Mouse (Mus musculus): ENCODE measurements around the gene Fam178b. TPM values are rescaled to one million over a fixed set of nuclear protein-coding genes. Genes with fewer than 3 reads are reported as not detected.

Fam178b gene
- not detected in 2 replicates for polyA plus RNA-seq (2012)

DNA sequence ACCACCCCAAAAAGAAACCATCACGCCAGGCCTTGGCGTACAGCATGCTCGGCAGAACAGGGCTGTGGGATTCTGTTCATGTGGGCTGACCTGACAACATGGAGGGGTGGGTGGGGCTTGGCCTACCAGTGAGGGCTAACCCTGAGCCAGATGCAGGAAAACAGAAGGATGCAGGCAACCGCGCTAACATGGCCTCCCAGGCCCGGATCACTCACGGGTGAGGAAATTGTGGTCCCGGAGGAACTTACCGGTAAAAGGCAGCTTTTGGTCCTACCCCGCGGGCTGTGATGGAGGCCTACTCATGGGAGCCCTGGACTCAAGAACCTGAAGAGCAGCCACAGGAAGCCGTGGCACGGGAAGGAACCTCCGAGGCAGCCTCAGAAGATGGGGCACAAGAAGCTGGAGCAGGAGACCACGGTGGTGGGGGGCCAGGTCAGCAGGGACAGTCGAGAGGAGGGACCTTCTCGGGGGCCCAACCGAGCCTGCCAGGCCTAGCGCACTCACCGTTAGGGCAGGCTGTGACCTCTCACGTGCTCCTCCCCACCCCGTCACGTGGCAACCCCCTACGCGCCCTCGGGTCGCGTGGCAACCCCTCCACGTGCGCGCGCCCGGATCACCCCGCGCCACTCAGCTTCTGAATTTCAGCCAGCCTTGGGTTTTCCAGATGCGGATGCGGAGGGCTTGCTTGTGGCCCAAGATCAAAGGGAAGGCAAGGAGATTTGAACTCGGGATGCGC lies at the start of gene Fam178b:
Gene Fam178b (minus strand): TSS at position 564 of the 736 bp plus-strand sequence.
- TF ChIP-seq GATA1 (IDR thresholded peaks at IDR 0.05; ENCODE audit: low read length), result no peak

DNA sequence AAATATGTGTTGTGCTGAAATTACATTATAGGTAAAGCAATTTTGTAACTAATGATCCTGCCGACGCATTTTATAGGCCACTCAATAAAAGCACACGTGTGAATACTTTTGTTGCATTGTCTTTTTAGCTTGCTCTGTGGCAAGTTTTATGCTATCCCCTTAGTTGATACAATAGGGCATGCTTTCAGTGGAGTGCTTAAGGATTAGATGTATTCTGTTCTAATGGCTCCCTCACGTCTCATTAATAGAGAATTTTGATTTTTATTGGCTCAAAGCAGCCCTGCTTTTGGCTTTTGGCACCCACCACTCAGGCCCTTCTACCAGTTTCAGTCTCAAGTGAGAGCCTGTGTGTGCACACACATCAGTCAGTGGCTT lies 41.1 kb upstream of the Fam178b start:
- no peak for TF ChIP-seq GATA1 (IDR thresholded peaks at IDR 0.05; ENCODE audit: low read length)

DNA sequence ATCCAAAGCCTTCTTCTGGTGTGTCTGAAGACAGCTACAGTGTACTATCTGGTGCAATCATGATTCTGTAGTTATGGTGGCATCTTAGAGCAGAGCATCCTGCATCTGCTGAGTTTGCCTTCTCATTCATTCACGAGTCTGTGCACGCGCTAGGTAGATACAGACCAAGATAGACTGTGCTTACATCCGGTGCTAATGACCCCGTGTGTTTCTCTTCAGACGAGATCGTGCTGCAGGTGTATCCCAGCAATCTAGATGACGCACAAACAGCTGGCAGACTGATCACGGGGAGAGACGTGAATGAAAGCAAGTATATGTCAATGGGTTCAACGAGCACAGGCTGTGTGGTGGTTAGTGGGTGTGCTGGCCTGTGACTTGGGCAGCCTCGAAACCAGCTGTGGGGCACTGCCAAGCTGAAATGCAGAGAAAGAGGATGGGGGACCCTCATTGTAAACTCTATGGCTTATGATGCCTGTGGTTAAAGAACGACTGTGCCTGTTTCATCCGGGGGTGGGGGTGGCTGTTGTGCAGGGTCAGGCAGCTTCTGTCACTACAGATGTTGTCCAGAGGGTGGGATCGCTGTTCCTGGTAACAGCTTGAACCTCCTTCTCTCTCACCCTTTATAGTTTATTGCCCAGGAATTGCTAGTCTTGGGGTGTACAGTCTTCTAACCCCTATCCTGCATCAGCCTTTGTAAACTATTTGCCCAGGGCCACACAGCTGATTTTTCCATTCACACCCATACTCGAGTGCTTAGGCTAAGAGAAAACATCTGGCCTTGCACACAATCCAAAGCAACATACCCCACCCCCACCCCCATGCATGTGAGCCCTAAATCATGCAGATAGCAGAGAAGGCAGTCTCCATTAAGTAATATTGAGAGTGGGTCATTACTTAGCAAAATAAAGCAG lies 40.4 kb upstream of the Fam178b start:
- TF ChIP-seq GATA1 (IDR thresholded peaks at IDR 0.05; ENCODE audit: low read length), result no peak

DNA sequence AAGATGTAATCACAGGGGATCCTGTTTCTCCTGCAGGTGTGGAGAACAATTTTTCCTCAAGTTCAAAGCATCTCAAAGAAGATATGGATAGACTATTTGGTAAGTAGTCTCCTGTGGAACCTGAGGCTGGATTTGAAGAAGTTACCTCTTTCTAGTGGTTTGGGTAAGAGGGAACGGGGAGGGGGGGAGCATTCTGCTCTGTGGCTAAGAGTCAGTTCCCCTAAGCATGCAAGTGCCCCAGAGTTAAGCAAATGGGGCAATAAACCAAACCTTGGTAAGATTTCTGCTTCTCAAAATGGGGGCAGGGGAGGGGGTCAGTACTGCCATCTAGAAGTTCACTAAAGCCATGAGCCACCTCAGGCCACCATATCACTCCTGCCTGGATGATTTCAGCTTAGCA lies 35.8 kb upstream of the Fam178b start:
- TF ChIP-seq GATA1 (IDR thresholded peaks at IDR 0.05; ENCODE audit: low read length), result no peak

DNA sequence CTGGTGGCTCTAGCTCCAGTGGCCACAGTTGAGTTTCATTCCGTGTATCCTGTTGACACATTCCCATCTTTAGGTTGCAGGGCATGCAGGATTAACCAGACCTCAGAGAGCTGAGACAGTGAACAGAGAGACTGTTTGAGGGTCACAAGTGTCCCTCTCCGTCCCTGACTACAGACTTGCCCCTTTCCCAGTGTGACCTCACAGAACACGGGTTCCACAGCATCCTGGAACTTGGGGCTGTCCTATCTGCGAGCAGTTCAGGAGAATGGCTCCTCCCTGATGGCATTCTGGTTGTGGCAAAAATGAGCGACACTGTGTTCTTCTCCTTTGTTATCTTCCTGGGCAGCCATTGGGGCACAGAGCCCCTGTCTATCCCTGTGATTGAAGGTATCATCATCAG lies 31.3 kb upstream of the Fam178b start, which contains the start of gene Actr1b:
Gene Actr1b (minus strand): TSS at position 112 of the 400 bp plus-strand sequence.
- no peak for TF ChIP-seq GATA1 (IDR thresholded peaks at IDR 0.05; ENCODE audit: low read length)

DNA sequence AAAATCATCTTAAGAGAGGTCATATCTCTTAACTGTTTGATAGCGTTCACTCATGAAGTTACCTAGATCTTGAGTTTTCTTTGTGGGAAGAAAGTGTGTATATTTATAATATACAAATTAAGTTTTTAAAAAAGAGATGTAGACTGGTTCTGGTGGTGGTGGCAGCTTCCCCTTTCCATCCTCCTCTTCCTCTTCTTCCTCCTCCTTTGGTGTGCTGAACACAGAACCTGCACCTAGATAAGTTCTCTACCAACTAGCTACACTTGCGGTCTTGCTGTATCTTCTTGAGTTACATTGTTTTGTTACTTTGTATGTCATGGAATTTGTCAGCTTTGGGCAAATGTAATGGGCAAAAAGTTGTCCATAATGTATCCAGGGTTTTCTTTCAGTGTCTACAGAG lies 28.1 kb upstream of the Fam178b start:
- no peak for TF ChIP-seq GATA1 (IDR thresholded peaks at IDR 0.05; ENCODE audit: low read length)

DNA sequence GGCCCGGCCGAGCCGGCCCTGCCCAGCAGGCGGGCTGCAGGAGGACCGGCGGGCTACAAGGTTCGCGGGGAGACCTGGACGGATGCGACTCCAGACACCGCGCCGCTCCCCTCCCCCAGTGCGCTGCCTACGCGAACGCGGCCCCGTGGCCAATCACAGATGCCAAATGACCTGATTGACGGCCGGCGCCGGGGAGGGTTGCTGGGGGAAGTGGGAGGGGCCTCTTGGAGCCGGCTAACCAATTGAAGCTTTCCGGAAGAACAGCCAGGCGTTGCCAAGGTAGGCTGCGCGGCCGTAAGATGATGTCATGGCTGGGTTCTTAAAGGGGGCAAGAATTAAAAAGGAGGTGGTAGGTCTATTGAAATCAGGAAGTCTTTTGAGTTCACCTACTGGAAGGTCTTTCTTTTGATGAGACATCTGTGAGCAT lies 26.9 kb upstream of the Fam178b start, which contains the start of gene 4933424G06Rik:
Gene 4933424G06Rik (plus strand): TSS at position 296 of the 427 bp plus-strand sequence.
- no peak for TF ChIP-seq GATA1 (IDR thresholded peaks at IDR 0.05; ENCODE audit: low read length)

DNA sequence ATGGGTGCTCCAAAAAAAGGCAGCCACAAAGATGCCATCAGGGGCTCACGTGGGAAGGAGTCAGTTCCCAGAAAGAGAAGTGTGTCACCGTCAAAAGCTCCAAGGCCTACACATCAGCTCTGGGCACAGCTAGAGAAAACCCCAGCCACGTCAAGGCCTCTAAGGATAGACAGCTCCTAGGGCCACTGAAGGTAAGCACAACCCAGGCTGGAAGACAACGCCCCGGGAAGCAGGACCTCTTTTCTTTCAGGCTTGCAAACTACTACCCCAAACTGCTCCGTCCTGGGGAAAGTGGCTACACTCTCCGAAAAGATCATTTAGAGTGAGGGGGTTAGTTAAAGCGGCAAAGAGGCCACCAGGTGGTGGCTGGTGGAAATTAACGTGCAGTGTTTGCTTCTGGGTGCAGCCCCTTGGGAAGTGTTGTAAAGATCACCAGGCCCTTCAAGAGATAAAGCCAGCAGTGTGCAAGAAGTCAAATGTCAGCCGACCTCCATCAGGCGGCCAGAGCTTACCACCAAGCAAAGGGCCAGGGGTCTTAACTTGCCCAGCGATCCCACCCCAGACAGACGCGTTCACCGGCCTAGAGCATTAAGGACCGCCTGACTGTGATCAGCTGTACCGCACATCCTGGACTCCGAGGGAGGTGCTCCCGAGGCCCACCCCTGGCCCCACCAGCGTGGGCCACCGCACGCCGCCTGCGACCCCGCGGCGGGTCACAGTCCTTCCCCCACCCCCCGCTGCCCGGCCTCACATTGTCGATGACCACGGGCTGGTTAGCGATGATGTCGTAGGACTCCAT lies 26.3 kb upstream of the Fam178b start:
- no peak for TF ChIP-seq GATA1 (IDR thresholded peaks at IDR 0.05; ENCODE audit: low read length)

DNA sequence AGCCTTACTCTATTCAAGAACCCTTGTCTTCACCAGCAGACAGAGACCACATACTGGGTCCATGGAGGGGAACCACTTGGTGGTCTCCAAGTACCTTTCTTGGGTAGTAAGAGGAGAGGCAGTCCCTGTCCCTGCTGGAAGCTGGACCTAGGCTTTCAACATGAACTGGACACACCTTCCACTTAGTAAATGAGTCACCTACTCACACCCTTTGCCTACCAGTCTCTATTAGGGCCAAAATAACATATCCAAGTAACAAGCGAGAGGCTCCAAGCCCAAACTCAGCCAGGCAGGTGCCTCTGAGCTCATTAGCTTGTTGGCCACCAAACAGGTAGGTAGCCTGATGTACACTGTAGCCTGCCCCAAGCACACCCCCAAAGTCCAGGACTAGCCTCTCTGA lies 25.6 kb upstream of the Fam178b start:
- TF ChIP-seq GATA1 (IDR thresholded peaks at IDR 0.05; ENCODE audit: low read length), result no peak

DNA sequence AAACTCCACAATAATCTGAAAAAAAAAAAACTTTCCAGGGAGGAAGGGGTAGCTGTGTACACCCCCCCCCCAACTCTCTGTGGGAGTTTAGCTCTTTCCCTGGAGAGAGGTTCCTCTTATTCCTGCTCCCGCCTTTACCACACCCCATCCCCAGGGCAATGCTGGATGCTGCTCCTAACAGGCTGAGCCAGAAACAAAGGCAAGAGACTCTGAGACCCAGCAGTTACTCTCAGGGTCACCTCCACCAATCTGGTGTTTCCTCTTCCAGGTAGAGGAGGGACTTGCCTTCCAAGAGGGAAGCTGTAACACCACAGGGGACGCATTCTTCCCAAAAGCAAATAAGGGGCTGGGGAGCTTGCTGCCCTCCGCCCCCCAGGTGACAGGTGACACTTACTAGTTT lies 24.8 kb upstream of the Fam178b start:
- no peak for TF ChIP-seq GATA1 (IDR thresholded peaks at IDR 0.05; ENCODE audit: low read length)

DNA sequence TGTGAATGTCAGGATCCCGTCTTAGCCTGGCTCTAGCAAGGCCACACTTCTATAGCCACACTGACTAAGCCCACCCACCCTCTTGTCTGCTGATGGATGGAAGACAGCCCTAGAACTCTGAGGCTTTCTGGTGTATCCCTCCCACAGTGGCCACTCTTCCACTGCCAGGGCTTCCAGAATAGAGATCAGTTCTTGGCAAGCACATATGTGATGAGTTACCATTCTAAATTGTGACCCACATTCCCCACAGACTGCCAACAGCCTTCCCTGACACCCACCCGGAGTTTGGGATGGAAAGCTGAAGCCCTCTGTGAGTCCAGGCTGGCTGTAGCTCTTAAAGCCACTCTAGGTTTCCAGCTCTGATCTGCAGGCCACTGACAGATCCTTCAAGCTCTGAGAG lies 24.2 kb upstream of the Fam178b start:
- TF ChIP-seq GATA1 (IDR thresholded peaks at IDR 0.05; ENCODE audit: low read length), result no peak

DNA sequence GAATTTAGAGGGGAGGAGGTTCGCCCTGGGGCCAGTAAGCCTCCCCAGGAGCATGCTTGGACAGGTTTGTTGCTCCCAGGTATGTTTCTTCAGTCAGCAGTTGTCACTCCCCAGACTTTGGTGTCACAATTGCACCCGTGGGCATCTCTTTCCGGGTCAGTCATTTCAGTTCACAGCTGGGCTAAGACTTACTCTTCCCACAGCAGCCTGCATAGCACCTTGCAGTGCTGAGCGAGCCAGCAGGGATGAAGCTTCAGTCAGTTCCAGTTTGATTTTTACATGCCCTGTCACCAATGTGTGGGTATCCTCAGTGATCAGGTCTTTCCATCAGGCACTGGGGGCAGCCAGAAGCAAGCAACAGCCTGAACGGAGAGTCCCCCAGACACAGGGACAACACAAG lies 14.0 kb upstream of the Fam178b start:
- TF ChIP-seq GATA1 (IDR thresholded peaks at IDR 0.05; ENCODE audit: low read length), result no peak

DNA sequence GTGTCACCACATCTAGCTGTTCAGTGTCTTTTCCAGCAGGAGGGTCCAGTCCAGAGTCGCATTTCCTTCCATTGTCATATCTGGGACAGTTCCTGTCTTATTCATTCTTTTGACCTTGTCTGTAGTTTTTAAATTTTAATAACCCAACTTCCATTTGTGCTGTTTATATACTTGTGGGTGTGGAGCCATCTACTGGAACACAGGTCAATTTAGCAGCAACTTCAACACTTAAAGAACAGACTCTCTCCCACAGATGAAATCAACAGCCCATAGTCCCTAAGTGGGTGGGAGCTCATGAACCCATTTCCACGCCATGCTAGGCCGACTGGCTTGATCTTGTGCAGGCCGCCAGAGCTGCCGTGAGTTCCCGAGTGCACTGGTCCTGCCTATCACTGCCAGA lies 13.4 kb upstream of the Fam178b start:
- TF ChIP-seq GATA1 (IDR thresholded peaks at IDR 0.05; ENCODE audit: low read length), result no peak

DNA sequence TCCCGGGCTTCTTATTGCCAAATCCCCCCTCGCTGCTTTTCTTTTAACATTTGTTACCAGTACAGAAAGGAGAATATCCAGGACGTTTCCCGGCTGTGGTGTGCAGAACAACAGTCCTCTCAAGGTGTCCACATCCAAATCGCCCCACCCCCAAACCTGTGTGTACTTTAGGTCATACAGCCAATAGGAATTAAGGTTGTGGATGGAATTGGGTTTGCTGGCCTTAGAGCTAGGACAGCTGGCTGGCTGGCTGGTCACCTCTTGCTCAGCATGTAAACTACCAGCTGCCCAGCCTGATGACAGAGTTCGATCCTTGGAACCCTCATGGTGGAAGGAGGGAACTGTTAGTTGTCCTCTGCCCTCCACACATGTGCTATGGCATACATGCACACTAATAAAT lies 11.9 kb upstream of the Fam178b start:
- no peak for TF ChIP-seq GATA1 (IDR thresholded peaks at IDR 0.05; ENCODE audit: low read length)

DNA sequence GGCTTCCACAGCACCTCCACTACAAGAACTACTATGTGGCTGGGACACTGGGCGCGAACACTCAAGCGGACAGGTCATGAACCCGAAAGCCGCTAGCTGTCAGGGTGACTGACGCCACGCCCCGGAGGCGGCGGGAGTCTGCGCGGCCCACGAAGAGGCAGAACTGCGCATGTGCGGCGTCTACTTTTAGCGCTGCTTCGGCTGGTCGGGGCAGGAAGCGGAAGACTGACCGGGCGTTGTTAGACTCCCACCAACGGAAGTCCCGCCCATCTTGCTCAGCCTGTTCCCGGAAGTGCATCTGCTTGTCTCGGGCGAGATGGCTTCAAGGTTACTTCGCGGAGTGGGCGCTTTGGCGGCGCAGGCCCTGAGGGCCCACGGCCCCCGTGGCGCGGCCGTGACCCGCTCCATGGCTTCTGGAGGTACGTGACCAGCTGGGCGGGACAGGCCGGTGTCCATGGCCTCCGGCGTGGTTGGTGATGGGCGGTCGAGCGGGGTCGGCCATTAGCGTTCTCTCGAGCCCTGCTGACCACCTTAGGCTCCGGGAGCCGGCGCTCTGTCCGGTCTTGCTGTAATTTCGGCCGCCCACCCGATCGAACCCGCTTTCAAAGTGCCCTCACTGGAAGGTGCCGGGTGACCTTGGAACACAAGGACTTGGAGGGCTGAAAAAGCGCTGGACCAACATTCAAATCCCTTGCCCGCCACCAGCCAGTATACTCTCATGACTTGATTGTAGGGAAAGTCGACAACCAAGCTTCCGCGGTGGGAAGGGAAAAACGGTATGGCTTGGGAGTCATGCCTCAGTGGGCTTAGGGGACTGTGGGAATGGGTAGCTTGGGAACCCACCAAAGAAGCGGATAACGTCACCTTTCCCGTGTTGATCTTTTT lies 8.5 kb upstream of the Fam178b start, which contains the start of gene Cox5b:
Gene Cox5b (plus strand): TSS at position 179 of the 885 bp plus-strand sequence.
- TF ChIP-seq GATA1 (IDR thresholded peaks at IDR 0.05; ENCODE audit: low read length), result no peak

Data from G1E-ER4 (cell line).